Mouse (Mus musculus) heart, postnatal 0 days (tissue): ENCODE measurements around the gene Gm17571.

Source experiments
- CTCF ChIP-seq: IDR thresholded peaks from 2 replicates; pipeline ENCODE4 v1.5.1; 2016; ENCODE audit warnings: antibody characterized with exemption, control low read depth, low read depth
- EP300 ChIP-seq: IDR thresholded peaks from 2 replicates; pipeline ENCODE4 v1.6.1; 2016; ENCODE audit warnings: antibody characterized with exemption, low read depth

DNA sequence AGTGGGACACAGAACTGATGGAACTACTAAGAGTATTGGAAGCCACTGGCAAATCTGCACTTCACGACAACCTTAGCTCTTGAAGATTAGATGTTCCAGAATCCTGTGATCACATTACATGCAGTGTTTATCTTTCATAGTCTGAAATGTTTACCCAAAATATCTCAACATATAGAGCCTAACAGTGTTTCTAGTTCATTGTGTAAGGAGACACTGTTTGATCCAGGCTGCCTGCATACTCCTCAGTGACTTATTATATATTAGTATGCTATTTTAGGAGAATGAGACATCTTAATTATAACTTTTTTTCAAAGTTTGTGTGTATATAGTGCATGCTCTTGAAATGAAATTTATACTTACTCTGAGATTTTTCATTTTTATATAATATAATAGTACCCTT, 39.4 kb upstream of the Gm17571 start:
- TF ChIP-seq EP300 (no peak), CTCF (no peak)
